Mouse (Mus musculus) liver, embryonic 13.5 days (tissue): ENCODE measurements at regions not wholly inside any gene's neighbourhood (a gene's known extent, or its start where the extent isn't known, plus 50 kb on each side); places are given as distances from the start of the nearest gene placed in this dataset.
"Not testable (repeated sequence)": the region's sequence is repeated elsewhere in the genome, so short reads cannot be mapped to it uniquely, and the experiment has no call there.

Experiments
- ATAC-seq: fragments of 200-750 bp; cut with Nextera tagmentation; 2 replicates; pipeline ENCODE4 v1.8.0; 2017; ENCODE audit warnings: low read depth, mild to moderate bottlenecking, moderate number of reproducible peaks, moderate library complexity
- DNase-seq: peaks from one replicate; pipeline ENCODE4 v3.0.0; 2022
- H3K27ac ChIP-seq: fragments of 300-500 bp; sonication (generic); 2 replicates; pipeline ENCODE4 v1.5.1; 2015; ENCODE audit warnings: moderate library complexity, mild to moderate bottlenecking, inconsistent platforms
- H3K27me3 ChIP-seq: fragments of 300-500 bp; sonication (generic); 2 replicates; pipeline ENCODE4 v1.6.1; 2015; ENCODE audit warnings: mild to moderate bottlenecking, inconsistent platforms
- H3K36me3 ChIP-seq: fragments of 300-500 bp; sonication (generic); 2 replicates; pipeline ENCODE4 v1.6.1; 2015; ENCODE audit warnings: mild to moderate bottlenecking, inconsistent platforms
- H3K4me1 ChIP-seq: fragments of 300-500 bp; sonication (generic); replicated peaks from 2 replicates; pipeline ENCODE4 v1.6.1; 2015; ENCODE audit warnings: inconsistent platforms
- H3K4me2 ChIP-seq: fragments of 300-500 bp; sonication (generic); 2 replicates; pipeline ENCODE4 v1.6.1; 2015; ENCODE audit warnings: inconsistent platforms, mild to moderate bottlenecking, moderate library complexity
- H3K4me3 ChIP-seq: fragments of 300-500 bp; sonication (generic); replicated peaks from 2 replicates; pipeline ENCODE4 v1.5.1; 2015; ENCODE audit warnings: mild to moderate bottlenecking, inconsistent platforms
- H3K9ac ChIP-seq: fragments of 300-500 bp; sonication (generic); 2 replicates; pipeline ENCODE4 v1.6.1; 2015; ENCODE audit warnings: mild to moderate bottlenecking, inconsistent platforms
- H3K9me3 ChIP-seq: fragments of 300-500 bp; sonication (generic); replicated peaks from 2 replicates; pipeline ENCODE4 v1.6.1; 2016; ENCODE audit warnings: inconsistent platforms
- WGBS: fragments of 180-500 bp; shearing (Covaris S2); methylation state at CpG from one replicate; pipeline ENCODE4 v1.1.7; 2015; ENCODE audit not compliant: insufficient replicate concordance; 5-methylcytosine and 5-hydroxymethylcytosine counted together

GRCm38 (mm10) chr2:100569891-100570290, 1054.6 kb upstream of the Rag2 start:
- H3K36me3 ChIP-seq, H3K27ac ChIP-seq, H3K4me3 ChIP-seq, H3K9me3 ChIP-seq, H3K4me1 ChIP-seq, H3K9ac ChIP-seq, H3K4me2 ChIP-seq, H3K27me3 ChIP-seq, DNase-seq: not testable (repeated sequence)
- WGBS: no CpG with 5 or more reads among the region's 1 CpGs
- peak; percentile 84 for ATAC-seq

GRCm38 (mm10) chr2:100590643-100591042, 1033.9 kb upstream of the Rag2 start:
- H3K4me3 ChIP-seq, H3K9ac ChIP-seq, H3K27me3 ChIP-seq, H3K36me3 ChIP-seq, ATAC-seq, H3K4me1 ChIP-seq, H3K9me3 ChIP-seq, DNase-seq, H3K4me2 ChIP-seq, H3K27ac ChIP-seq: not testable (repeated sequence)

- not testable (repeated sequence) for H3K27ac ChIP-seq, H3K9me3 ChIP-seq, H3K4me2 ChIP-seq, ATAC-seq, H3K36me3 ChIP-seq, H3K9ac ChIP-seq, H3K4me1 ChIP-seq, DNase-seq, H3K27me3 ChIP-seq, H3K4me3 ChIP-seq
- WGBS: no CpG with 5 or more reads among the region's 1 CpGs
These were observed 998.3 kb upstream of the Rag2 start for GRCm38 (mm10) chr2:100626183-100626582.

DNA sequence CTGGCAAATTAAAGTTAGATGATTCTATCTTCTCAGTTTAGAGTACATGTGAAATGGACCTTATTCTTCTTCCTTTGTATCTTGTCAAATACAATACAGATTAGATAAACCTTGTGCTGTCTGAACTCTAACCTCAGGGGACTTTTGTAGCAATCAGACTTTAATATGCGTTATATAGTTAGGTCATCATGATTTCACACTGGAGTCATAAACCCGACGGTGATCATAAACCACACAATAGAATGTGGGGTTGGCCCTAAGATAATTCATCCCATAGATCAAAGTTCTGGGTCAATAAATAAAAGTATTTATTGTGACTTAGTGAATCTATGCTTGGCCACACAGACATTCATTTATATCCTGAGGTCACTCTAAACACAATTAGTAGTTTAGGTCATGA, 971.8 kb upstream of the Rag2 start:
- not testable (repeated sequence) for H3K9me3 ChIP-seq, DNase-seq, ATAC-seq, H3K9ac ChIP-seq, H3K36me3 ChIP-seq, H3K27ac ChIP-seq, H3K4me1 ChIP-seq, H3K4me2 ChIP-seq, H3K27me3 ChIP-seq, H3K4me3 ChIP-seq
- no CpG with 5 or more reads among the region's 3 CpGs for WGBS

DNA sequence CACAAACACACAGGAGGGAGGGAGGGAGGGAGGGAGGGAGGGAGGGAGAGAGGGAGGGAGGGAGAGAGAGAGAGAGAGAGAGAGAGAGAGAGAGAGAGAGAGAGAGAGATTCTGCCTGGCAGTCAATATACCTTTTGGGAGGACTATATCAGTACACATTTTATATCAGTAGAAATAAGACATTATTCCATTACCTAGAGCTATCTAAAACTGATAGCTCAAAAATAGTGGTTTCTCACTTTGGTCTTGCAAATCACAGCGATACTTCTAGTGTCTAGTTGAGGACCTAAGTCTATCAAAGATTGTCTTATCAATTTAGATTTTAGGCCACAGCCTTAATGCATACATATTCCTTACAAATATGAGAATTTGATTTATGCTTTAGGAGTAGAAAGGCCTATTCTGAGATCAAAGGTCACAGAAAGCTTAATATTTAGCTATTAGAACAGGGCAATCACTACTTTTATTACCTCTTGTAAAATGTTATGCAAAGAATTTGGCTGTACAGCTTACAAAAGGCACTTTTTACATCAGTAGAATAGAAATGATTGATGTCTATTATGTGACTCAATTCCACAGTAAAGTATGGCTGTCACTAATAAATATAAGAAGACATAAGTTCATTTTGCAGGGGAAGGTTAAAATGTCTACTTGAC, 953.0 kb upstream of the Rag2 start:
- not testable (repeated sequence) for H3K4me1 ChIP-seq, H3K36me3 ChIP-seq, ATAC-seq, H3K9ac ChIP-seq, H3K27me3 ChIP-seq, H3K27ac ChIP-seq, H3K9me3 ChIP-seq, H3K4me3 ChIP-seq, H3K4me2 ChIP-seq, DNase-seq
- no CpG with 5 or more reads among the region's 1 CpGs for WGBS

GRCm38 (mm10) chr2:100708395-100708794, 916.1 kb upstream of the Rag2 start:
- not testable (repeated sequence) for H3K4me2 ChIP-seq, H3K4me1 ChIP-seq, H3K9ac ChIP-seq, H3K27ac ChIP-seq, DNase-seq, ATAC-seq, H3K9me3 ChIP-seq, H3K27me3 ChIP-seq, H3K36me3 ChIP-seq, H3K4me3 ChIP-seq
- no CpG with 5 or more reads among the region's 1 CpGs for WGBS

GRCm38 (mm10) chr2:100743294-100743693, 881.2 kb upstream of the Rag2 start:
- peak; percentile 76 for ATAC-seq
- not testable (repeated sequence) for H3K4me1 ChIP-seq, H3K27ac ChIP-seq, H3K4me2 ChIP-seq, DNase-seq, H3K36me3 ChIP-seq, H3K9ac ChIP-seq, H3K9me3 ChIP-seq, H3K4me3 ChIP-seq, H3K27me3 ChIP-seq
- WGBS: no CpG with 5 or more reads among the region's 1 CpGs

DNA sequence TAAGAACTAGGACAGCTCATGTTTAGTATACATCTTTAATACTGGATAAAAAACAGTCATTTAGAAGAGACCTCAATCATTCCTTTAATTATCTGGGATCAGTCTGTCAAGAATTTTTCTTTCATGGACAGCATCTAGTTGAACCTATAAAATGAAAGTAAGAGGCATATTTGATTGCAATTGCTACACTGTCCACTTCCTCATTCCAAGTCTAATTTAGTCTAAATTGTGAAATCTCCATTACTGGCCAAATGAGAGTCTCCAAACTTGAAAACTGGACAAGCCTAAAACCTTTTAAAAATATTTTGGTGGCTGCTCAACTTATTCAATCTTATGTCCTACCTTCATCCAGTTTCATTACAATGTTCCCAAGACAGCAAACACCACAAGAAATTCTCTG, 869.5 kb upstream of the Rag2 start:
- ATAC-seq, H3K27ac ChIP-seq, H3K36me3 ChIP-seq, H3K4me1 ChIP-seq, H3K4me3 ChIP-seq, H3K9me3 ChIP-seq, H3K27me3 ChIP-seq, H3K4me2 ChIP-seq, H3K9ac ChIP-seq, DNase-seq: not testable (repeated sequence)

DNA sequence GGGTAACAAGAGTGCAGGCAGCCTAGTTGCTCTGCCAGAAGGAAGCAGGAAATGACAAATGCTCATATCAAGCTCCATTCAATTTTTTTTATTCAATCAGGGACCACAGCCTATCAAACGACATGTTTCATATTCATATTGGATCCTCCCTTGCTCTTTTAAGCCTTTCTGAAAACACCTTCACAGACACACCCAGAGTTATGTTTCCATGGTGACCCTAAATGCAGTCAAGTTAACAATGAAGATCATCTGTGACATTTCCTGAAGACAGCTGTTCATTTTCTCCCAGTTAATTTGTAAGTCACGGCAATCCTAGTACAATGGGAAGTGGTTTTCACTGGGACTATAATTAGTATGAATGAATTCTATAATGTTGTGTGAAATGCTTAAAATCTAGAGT, 839.1 kb upstream of the Rag2 start:
- Histone ChIP-seq H3K36me3 (no peaks in the 10 kb centered on the region), H3K27me3 (no peaks in the 10 kb centered on the region), H3K4me2 (no peak overlapping the region), H3K4me1 (no peaks in the 10 kb centered on the region), H3K27ac (no peak overlapping the region), H3K9ac (no peak overlapping the region), H3K4me3 (no peak overlapping the region), H3K9me3 (no peaks in the 10 kb centered on the region)
- 49% methylated on average over 2 of the region's 2 CpGs for WGBS
- DNase-seq (no peak), ATAC-seq (no peak)

- H3K9me3 ChIP-seq: no peaks in the 10 kb centered on the region
- no peak overlapping the region for H3K9ac ChIP-seq
- H3K4me1 ChIP-seq: no peaks in the 10 kb centered on the region
- H3K27me3 ChIP-seq: no peaks in the 10 kb centered on the region
- no peaks in the 10 kb centered on the region for H3K36me3 ChIP-seq
- 49% methylated on average over 2 of the region's 2 CpGs for WGBS
- no peak overlapping the region for H3K27ac ChIP-seq
- no peak overlapping the region for H3K4me3 ChIP-seq
- DNase-seq (no peak), ATAC-seq (no peak)
- no peak overlapping the region for H3K4me2 ChIP-seq
These were observed 828.9 kb upstream of the Rag2 start for GRCm38 (mm10) chr2:100795578-100795977.

DNA sequence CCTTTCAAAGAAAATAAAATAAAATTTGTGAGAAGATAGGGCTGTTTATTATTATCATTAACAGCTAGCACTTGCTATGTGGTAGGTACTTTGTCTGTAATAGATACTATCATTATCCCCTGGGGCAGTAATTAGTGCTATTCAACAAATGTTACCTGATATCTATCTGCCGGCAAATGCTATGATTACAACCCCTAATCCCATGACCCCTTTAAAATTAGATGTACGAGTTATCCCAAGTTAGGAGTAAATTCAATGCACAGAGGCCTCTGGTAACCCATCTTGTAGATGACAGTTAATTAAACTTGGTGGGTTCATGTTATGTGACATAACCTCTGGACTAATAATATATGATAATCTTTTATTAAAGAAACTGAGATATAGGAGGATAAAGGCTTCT, 827.7 kb upstream of the Rag2 start:
- 76% methylated on average over 2 of the region's 2 CpGs for WGBS

DNA sequence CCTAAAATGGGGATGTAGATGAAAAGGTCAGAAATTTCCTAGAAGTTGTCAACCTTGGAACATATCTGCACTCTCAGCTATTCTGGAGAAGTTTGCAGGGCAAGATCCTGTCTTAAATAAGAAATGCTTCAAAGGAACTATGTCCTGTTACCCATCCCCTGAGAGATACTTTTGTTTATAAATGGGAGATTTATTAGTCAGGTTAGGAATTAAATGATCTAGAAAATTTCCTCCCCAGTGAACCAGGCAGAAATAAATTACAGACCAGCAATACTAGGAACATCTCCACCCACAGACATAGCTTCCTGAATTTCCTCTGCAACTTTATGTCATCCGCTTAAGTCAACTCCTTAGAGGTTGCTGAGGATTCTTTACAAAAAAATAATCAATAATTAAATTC, 827.0 kb upstream of the Rag2 start:
- H3K9ac ChIP-seq: no peak overlapping the region
- no peaks in the 10 kb centered on the region for H3K4me1 ChIP-seq
- H3K27ac ChIP-seq: no peak overlapping the region
- H3K27me3 ChIP-seq: no peaks in the 10 kb centered on the region
- ATAC-seq (no peak), DNase-seq (no peak)
- no peak overlapping the region for H3K4me3 ChIP-seq
- H3K36me3 ChIP-seq: no peaks in the 10 kb centered on the region
- no peaks in the 10 kb centered on the region for H3K9me3 ChIP-seq
- no peak overlapping the region for H3K4me2 ChIP-seq
- WGBS: 61% methylated on average over 1 of the region's 1 CpGs

More for the DNA sequence above, 827.7 kb upstream of the Rag2 start:
- Histone ChIP-seq H3K27ac (no peak overlapping the region), H3K9ac (no peak overlapping the region), H3K9me3 (no peaks in the 10 kb centered on the region), H3K4me3 (no peak overlapping the region), H3K4me2 (no peak overlapping the region), H3K4me1 (no peaks in the 10 kb centered on the region), H3K27me3 (no peaks in the 10 kb centered on the region), H3K36me3 (no peaks in the 10 kb centered on the region)
- DNase-seq (no peak), ATAC-seq (no peak)
